Mouse (Mus musculus) liver, adult 2 months (tissue): ENCODE data around the gene Clhc1. TPM values are rescaled to one million over a fixed set of nuclear protein-coding genes. Genes with fewer than 3 reads are reported as not detected.

Experiments used
- DNase-seq: peaks from one replicate; pipeline ENCODE4 v3.0.0-alpha.2; 2011; ENCODE audit warnings: low read depth, low spot score; ENCODE audit errors: extremely low read depth
- H3K27ac ChIP-seq: fragments of 200-500 bp; replicated peaks from 2 replicates; pipeline ENCODE4 v1.5.1; 2012; ENCODE audit warnings: low read depth, mild to moderate bottlenecking, control low read depth, inconsistent platforms, low read length; ENCODE audit not compliant: insufficient read depth
- H3K27me3 ChIP-seq: fragments of 200-500 bp; 2 replicates; pipeline ENCODE4 v1.6.1; 2012; ENCODE audit warnings: mild to moderate bottlenecking, moderate library complexity, low read length, inconsistent platforms; ENCODE audit not compliant: control insufficient read depth, insufficient read depth
- H3K36me3 ChIP-seq: fragments of 200-500 bp; 2 replicates; pipeline ENCODE4 v1.6.1; 2012; ENCODE audit warnings: low read length, inconsistent platforms; ENCODE audit not compliant: control insufficient read depth, insufficient read depth
- H3K4me1 ChIP-seq: fragments of 200-500 bp; 2 replicates; pipeline ENCODE4 v1.6.1; 2011; ENCODE audit warnings: low read length; ENCODE audit not compliant: control insufficient read depth, insufficient read depth
- H3K4me3 ChIP-seq: fragments of 200-500 bp; 2 replicates; pipeline ENCODE4 v1.5.1; 2011; ENCODE audit warnings: low read depth, mild to moderate bottlenecking, control low read depth, low read length, moderate library complexity; ENCODE audit not compliant: insufficient read depth
- H3K79me2 ChIP-seq: fragments of 200-500 bp; 2 replicates; pipeline ENCODE4 v1.6.1; 2012; ENCODE audit warnings: inconsistent platforms, mild to moderate bottlenecking, low read length, moderate library complexity; ENCODE audit not compliant: control insufficient read depth, insufficient read depth
- H3K9ac ChIP-seq: fragments of 200-500 bp; 2 replicates; pipeline ENCODE4 v1.6.1; 2012; ENCODE audit warnings: low read depth, mild to moderate bottlenecking, control low read depth, inconsistent platforms, low read length
- CTCF ChIP-seq: fragments of 200-500 bp; IDR thresholded peaks from 2 replicates; pipeline ENCODE4 v1.5.1; 2011; ENCODE audit warnings: low read depth, low read length, control low read depth
- POLR2A ChIP-seq: fragments of 200-500 bp; IDR thresholded peaks from 2 replicates; pipeline ENCODE4 v1.6.1; 2011; ENCODE audit warnings: low read length, control low read depth; ENCODE audit not compliant: insufficient read depth; ENCODE audit errors: extremely low read depth
- WGBS: fragments of 180-500 bp; shearing (Covaris S2); methylation state at CpG from one replicate; pipeline ENCODE4 v1.1.7; 2018; 5-methylcytosine and 5-hydroxymethylcytosine counted together
- polyA plus RNA-seq: library from polyadenylated mRNA; depleted of rRNA; stranded (reverse); fragments of >200 nt; gene quantifications from 2 replicates; pipeline ENCODE4 v1.2.3, GENCODE M21; 2012; rRNA removed
- total RNA-seq: library from RNA; depleted of rRNA; stranded (reverse); fragments of >200 nt; gene quantifications from 2 replicates; pipeline ENCODE4 v1.2.3, GENCODE M21; 2014; rRNA removed

Gene Clhc1
- total RNA-seq, result 0.28 TPM in 1 of 2 replicates, not detected in the other
- polyA plus RNA-seq, result not detected in 2 replicates

- H3K79me2 ChIP-seq, result peaks cover 5% of the 10 kb centered on the region; the same call in 1 of the 2 replicates
- H3K27ac ChIP-seq, result peak within 1 kb of the TSS; percentile 81
- peaks cover 10% of the 10 kb centered on the region; the same call in 1 of the 2 replicates for H3K4me1 ChIP-seq
- H3K4me3 ChIP-seq, result peak within 1 kb of the TSS; percentile 95
- under 1% methylated on average over 46 of the region's 46 CpGs for WGBS
- H3K27me3 ChIP-seq, result no peaks in the 10 kb centered on the region
- peaks cover 24% of the 10 kb centered on the region for H3K36me3 ChIP-seq
- TF ChIP-seq POLR2A (peak; percentile 90), CTCF (no peak)
- H3K9ac ChIP-seq, result peak within 1 kb of the TSS; percentile 85
- peak; percentile 98 for DNase-seq
These were observed at the start of gene Clhc1, which contains the start of gene Rps27a for GRCm38 (mm10) chr11:29547752-29548503. Gene Clhc1, plus strand, starts transcription at chr11:29547950. Gene Rps27a, minus strand, starts transcription at chr11:29548109.

GRCm38 (mm10) chr11:29503948-29504893 lies 43.5 kb upstream of the Clhc1 start:
- H3K4me1 ChIP-seq, result no peaks in the 10 kb centered on the region
- no peak overlapping the region for H3K4me3 ChIP-seq
- H3K27ac ChIP-seq, result no peak overlapping the region
- no peaks in the 10 kb centered on the region for H3K27me3 ChIP-seq
- 90% methylated on average over 10 of the region's 10 CpGs for WGBS
- H3K36me3 ChIP-seq, result no peaks in the 10 kb centered on the region
- TF ChIP-seq POLR2A (no peak), CTCF (no peak)
- no peak for DNase-seq
- H3K79me2 ChIP-seq, result no peaks in the 10 kb centered on the region
- no peak overlapping the region for H3K9ac ChIP-seq

GRCm38 (mm10) chr11:29504899-29505625 lies 42.7 kb upstream of the Clhc1 start:
- H3K27ac ChIP-seq, result no peak overlapping the region

GRCm38 (mm10) chr11:29509421-29509820 lies 38.3 kb upstream of the Clhc1 start:
- Histone ChIP-seq H3K36me3 (peaks cover 9% of the 10 kb centered on the region), H3K79me2 (no peaks in the 10 kb centered on the region; the same call in 1 of the 2 replicates), H3K9ac (no peak overlapping the region), H3K4me1 (peaks cover 1% of the 10 kb centered on the region; the same call in 1 of the 2 replicates), H3K4me3 (no peak overlapping the region), H3K27me3 (no peaks in the 10 kb centered on the region), H3K27ac (no peak overlapping the region)
- no peak for DNase-seq
- TF ChIP-seq POLR2A, result no peak
- no peak for TF ChIP-seq CTCF
- WGBS, result 98% methylated on average over 1 of the region's 1 CpGs

More at GRCm38 (mm10) chr11:29504899-29505625, 42.7 kb upstream of the Clhc1 start:
- no peak for DNase-seq
- no peak overlapping the region for H3K4me3 ChIP-seq
- no peaks in the 10 kb centered on the region for H3K36me3 ChIP-seq
- no peaks in the 10 kb centered on the region for H3K4me1 ChIP-seq
- TF ChIP-seq POLR2A (no peak), CTCF (no peak)
- H3K79me2 ChIP-seq, result no peaks in the 10 kb centered on the region
- no peak overlapping the region for H3K9ac ChIP-seq
- WGBS, result 89% methylated on average over 2 of the region's 2 CpGs
- no peaks in the 10 kb centered on the region for H3K27me3 ChIP-seq

GRCm38 (mm10) chr11:29512818-29513535 lies 34.8 kb upstream of the Clhc1 start:
- Histone ChIP-seq H3K79me2 (no peaks in the 10 kb centered on the region; the same call in 1 of the 2 replicates), H3K9ac (no peak overlapping the region), H3K27me3 (no peaks in the 10 kb centered on the region), H3K4me3 (no peak overlapping the region), H3K36me3 (peaks cover 9% of the 10 kb centered on the region), H3K4me1 (peaks cover 1% of the 10 kb centered on the region; the same call in 1 of the 2 replicates), H3K27ac (no peak overlapping the region)
- TF ChIP-seq POLR2A (no peak), CTCF (no peak)
- DNase-seq, result no peak
- 74% methylated on average over 4 of the region's 4 CpGs for WGBS
